Mouse (Mus musculus) embryonic fibroblast, embryonic 13.5 days (primary cell): ENCODE data around the gene Ppp1r1b. TPM values are rescaled to one million over a fixed set of nuclear protein-coding genes. Genes with fewer than 3 reads are reported as not detected.

Source experiments
- H3K27ac ChIP-seq: 2 replicates; pipeline ENCODE4 v1.5.1; 2012; ENCODE audit warnings: low read length, control low read depth, inconsistent platforms; ENCODE audit not compliant: insufficient read depth
- H3K4me1 ChIP-seq: 2 replicates; pipeline ENCODE4 v1.6.1; 2011; ENCODE audit warnings: low read length; ENCODE audit not compliant: control insufficient read depth, insufficient read depth
- H3K4me3 ChIP-seq: 2 replicates; pipeline ENCODE4 v1.5.1; 2011; ENCODE audit warnings: mild to moderate bottlenecking, control low read depth, low read length; ENCODE audit not compliant: insufficient read depth
- CTCF ChIP-seq: IDR thresholded peaks from 2 replicates; pipeline ENCODE4 v1.5.1; 2011; ENCODE audit warnings: mild to moderate bottlenecking, control low read depth, low read length, moderate library complexity, borderline replicate concordance; ENCODE audit not compliant: insufficient read depth
- POLR2A ChIP-seq: IDR thresholded peaks from 2 replicates; pipeline ENCODE4 v1.6.1; 2011; ENCODE audit warnings: low read depth, mild to moderate bottlenecking, control low read depth, low read length, moderate library complexity
- polyA plus RNA-seq: library from polyadenylated mRNA; stranded (reverse); fragments of >200 nt; gene quantifications from 2 replicates; pipeline ENCODE4 v1.2.4, GENCODE M21; 2011; ENCODE audit warnings: low read depth; ENCODE audit not compliant: missing spikeins, insufficient read length

Ppp1r1b gene
- polyA plus RNA-seq, 1 experiment, result not detected

DNA sequence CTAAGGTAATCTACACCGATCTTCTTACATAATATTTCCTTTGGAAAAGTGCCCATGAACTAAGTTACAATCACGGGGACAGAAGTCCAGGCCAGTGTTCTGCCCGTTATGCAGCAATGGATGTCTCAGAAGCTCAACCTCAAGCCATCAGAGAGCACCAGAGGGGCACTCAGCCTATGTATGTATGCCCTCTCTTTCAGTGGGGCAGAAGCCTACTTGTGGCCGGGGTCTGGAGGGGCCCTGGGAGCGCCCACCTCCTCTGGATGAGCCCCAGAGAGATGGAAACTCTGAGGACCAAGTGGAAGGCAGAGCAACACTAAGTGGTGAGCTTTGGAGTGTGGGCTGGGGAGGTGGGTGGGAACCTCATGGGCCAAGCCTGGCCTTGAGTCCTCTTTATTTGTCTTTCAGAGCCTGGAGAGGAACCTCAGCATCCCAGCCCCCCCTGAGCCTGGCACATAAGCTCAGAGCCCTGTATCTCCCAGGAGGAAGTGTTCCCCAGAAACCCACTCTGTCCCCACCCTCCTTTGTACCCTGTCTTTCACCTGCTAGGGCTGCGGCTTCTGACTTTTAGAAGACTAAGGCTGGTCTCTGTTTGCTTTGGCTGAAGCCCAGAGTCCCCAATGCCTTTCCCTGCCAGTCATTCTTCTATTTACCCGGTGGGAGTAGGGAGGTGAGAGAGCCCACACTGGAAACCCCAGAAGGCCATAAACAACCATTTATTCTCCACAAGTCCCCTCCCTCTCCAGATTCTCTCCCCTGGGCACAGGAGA, 8.6 kb downstream of the Ppp1r1b start:
- Histone ChIP-seq H3K27ac (no peak overlapping the region), H3K4me1 (0 out of 2 replicates have a peak, but pooled peaks cover 4% of the 10 kb centered on the region), H3K4me3 (no peak overlapping the region)
- TF ChIP-seq POLR2A, result no peak
- no peak for TF ChIP-seq CTCF

DNA sequence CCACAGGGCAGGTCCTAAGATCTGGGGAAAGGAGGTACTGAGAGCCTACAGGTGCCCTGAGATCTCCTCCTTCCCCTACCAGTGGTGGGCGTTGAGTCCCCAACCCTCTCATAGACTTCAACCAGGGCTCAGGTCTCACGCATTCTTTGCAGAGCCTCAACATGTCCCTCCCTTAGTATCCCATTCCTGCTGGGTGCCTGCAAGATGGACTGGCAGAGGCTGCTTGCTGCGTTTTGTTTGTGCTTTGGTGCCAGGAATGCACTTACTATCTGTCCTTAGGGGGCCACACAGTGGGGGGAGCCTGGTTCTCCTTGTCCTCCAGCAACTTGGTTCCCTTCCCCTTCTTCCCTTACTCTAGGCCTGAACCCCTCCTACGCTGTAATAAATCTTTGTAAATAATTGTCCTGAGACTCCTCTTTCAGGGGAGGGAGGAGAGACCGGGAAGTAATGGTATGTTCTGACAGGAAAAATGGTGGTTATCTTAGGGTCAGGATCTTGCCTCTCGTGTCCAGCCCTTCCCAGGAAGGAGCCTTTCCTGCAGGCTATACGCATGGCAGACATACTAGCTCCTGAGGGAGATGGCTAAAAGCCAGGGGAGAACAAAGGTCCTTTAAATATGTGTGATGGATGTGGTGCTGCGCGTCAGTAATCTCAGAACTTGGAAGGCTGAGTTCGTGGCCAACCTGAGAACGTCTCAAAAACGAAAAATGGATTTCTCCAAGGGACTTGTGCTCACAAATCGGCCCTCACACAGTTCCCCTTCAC, 9.4 kb downstream of the Ppp1r1b start:
- Histone ChIP-seq H3K27ac (peak overlapping the region; percentile 27; the same call in 1 of the 2 replicates), H3K4me3 (peak overlapping the region; percentile 39), H3K4me1 (0 out of 2 replicates have a peak, but pooled peaks cover 4% of the 10 kb centered on the region)
- TF ChIP-seq POLR2A (no peak), CTCF (no peak)

GRCm38 (mm10) chr11:98358161-98359083, 10.2 kb downstream of the Ppp1r1b start, which contains the start of gene Stard3:
TSS of gene Stard3 (plus strand) at chr11:98358368.
- Histone ChIP-seq H3K4me3 (peak within 1 kb of the TSS; percentile 70), H3K27ac (peak within 1 kb of the TSS; percentile 27), H3K4me1 (0 out of 2 replicates have a peak, but pooled peaks cover 4% of the 10 kb centered on the region)
- TF ChIP-seq POLR2A (peak; percentile 94), CTCF (no peak)

DNA sequence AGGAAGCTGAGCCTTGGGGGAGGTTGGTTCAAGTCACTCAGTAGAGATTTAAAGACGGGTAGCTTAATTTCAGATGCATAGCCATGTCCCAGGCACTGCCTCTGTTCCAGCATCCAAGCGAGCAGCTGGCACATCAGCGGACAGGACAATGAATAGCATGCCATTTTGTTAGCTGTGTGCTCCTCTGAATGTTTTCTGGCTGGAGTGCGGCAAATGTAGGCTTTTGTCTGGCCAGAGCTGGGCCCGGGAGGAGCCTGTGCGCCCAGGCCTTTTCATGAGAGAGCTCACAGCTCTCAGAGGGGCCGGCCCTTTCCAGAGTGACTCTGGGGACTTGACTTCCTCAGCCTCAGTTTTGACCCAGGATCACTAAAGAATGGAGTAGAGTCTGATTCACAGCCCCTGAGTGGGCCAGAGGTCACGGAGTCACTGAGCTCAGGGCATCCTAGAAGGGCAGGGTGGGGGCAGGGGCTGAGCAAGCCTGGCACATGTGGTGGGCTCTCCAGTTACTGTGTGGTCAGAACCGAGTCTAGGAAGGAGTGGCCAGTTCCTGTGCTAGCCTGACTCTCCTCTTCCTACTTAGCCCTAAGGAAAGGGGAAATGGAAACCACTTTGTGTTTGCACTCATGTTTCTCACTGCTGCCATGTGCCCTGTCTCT, 12.8 kb downstream of the Ppp1r1b start:
- TF ChIP-seq POLR2A (no peak), CTCF (no peak)
- Histone ChIP-seq H3K4me1 (0 out of 2 replicates have a peak, but pooled peaks cover 4% of the 10 kb centered on the region), H3K27ac (no peak overlapping the region), H3K4me3 (no peak overlapping the region)

- no peak overlapping the region for H3K27ac ChIP-seq
- H3K4me3 ChIP-seq, result no peak overlapping the region
- no peak for TF ChIP-seq POLR2A
- TF ChIP-seq CTCF, result no peak
- 0 out of 2 replicates have a peak, but pooled peaks cover 4% of the 10 kb centered on the region for H3K4me1 ChIP-seq
Measured at GRCm38 (mm10) chr11:98363817-98364216, 15.6 kb downstream of the Ppp1r1b start.

GRCm38 (mm10) chr11:98364410-98364809, 16.2 kb downstream of the Ppp1r1b start:
- TF ChIP-seq POLR2A (no peak), CTCF (no peak)
- Histone ChIP-seq H3K27ac (no peak overlapping the region), H3K4me3 (no peak overlapping the region), H3K4me1 (0 out of 2 replicates have a peak, but pooled peaks cover 2% of the 10 kb centered on the region)

- H3K4me1 ChIP-seq, result no peaks in the 10 kb centered on the region
- H3K4me3 ChIP-seq, result no peak overlapping the region
- no peak for TF ChIP-seq CTCF
- TF ChIP-seq POLR2A, result no peak
- no peak overlapping the region for H3K27ac ChIP-seq
Measured at GRCm38 (mm10) chr11:98366290-98366689, 18.1 kb downstream of the Ppp1r1b start.

GRCm38 (mm10) chr11:98367171-98367862, 19.1 kb downstream of the Ppp1r1b start:
- no peak overlapping the region for H3K4me3 ChIP-seq
- no peak for TF ChIP-seq POLR2A
- no peak for TF ChIP-seq CTCF
- no peaks in the 10 kb centered on the region for H3K4me1 ChIP-seq
- H3K27ac ChIP-seq, result no peak overlapping the region

DNA sequence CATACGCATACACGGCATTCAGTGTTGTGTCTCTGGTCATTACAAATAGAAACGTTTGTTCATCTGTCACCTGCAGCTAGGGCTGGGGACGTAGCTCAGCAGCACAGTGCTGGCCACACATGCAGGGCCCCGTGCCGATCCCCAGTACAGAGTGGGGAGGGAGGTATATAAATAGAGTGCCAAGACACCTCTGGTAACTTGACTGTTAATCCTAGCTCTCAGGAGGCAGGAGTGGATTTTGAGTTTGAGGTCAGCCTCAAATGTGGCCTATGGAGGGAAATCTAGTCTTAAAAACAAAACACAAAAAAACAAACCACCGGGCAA, 19.6 kb downstream of the Ppp1r1b start:
- Histone ChIP-seq H3K4me1 (no peaks in the 10 kb centered on the region), H3K27ac (no peak overlapping the region), H3K4me3 (no peak overlapping the region)
- no peak for TF ChIP-seq POLR2A
- no peak for TF ChIP-seq CTCF
